Mouse (Mus musculus) liver, adult 10 weeks (tissue): Measurements from ENCODE around the gene Angel1. TPM values are rescaled to one million over a fixed set of nuclear protein-coding genes. Genes with fewer than 3 reads are reported as not detected.

Experiments
- polyA plus RNA-seq: library from polyadenylated mRNA; stranded (reverse); fragments of 350-450 nt; fragmentation: Illumina TruSeq; extraction: RNeasy Lipid Tissue Mini Kit (QIAGEN cat#74804); gene quantifications from one replicate; pipeline ENCODE4 v1.2.3, GENCODE M21; 2014; ENCODE audit warnings: low read depth, low replicate concordance

Angel1 gene
- 0.58 TPM for polyA plus RNA-seq

DNA sequence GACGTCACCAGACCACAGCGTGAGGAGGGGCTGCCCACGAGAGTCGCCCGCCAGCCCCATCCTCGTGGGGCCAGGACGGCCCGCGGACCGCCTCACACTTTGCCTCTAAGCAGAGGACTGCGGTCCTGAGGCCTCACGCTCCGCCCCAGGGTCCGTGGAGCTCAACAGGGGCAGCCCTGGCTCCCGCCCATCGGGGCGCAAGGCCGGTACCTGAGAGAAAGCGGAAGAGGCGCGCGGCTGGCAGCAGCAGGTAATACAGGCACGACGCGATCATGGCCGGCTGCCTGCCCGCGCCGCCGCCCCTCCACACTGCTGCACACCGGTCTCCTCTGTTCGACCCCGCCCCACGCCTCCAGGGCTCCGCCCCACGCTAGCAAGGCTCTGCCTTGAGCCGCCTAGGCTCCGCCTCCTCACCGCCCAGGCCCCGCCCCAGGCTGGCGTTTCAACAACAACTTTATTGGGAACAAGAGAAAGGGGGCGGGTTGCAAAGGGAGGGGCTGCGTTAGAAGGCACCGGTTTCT lies at the start of gene Angel1:
TSS of gene Angel1 (minus strand) at position 341 of the 521 bp plus-strand sequence.

DNA sequence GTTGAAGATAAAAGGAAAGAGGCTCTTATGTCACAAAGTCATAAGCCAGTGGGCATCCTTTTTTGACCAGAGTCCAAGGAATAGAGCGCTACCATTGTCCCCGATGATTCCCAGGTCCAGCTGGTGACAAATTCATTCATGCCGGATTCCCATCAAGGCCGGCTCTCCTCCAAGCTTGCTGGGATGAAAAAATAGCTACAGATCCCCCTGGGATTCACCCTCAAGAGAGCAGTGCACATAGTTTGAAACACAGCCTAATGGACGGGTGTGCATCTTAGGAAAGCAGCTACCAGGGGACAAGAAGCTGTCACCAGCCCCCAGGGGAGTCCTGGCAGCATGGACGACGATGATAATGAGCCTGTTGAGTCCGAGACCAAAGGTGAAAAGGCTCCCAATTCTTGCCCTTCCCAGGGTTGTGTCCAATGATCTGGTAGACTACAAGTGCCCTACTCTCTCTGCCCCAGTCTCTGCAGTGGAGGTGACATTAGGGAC lies 8.1 kb upstream of the Angel1 start, which contains the start of gene Lrrc74a:
TSS of gene Lrrc74a (plus strand) at position 51 of the 492 bp plus-strand sequence.

DNA sequence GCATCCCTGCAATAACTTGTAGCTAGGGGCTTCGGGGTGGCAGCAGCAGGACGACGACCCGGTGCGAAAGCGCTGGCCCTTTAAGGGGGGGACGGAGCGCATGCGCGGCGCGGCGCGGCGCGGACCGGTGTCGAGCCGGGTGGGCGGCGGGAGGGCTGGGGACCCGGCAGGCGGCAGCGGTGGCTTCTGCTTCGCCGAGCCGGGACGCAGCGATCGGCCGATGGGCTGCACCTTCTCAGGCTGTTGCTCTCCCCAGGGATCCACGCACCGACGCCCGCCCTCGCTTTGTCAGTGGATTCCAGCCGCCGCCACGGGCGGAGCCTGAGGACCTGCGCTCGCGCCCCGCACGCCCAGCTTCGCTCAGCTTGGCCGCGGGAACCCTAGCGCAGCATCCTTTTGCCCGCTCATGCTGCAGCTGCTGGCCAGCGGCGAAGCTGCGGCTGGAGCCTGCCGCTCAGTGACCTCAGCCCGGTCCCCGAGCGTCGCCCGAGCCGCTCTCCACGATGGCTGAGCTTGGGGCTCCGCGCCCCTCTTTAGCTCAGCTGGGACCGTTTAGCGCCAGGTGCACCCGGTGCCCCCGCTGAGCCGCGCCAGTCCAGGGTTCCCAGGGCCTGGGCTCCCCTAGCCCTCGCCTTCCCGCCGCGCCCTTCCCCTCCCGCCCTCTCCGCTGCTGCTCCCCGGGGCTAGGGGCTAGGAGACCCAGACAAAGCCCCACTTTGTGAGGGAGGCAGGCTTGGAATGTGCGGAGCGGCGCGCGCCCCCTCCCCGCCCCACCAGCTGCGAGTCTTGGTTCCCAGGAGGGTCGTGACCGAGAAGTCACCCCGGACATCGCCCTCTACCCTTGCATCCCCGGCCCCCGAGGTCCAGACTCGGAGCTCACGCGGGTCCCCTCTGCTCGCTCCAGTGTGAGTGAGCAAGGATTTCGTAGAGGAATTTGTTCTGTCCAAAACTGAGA lies 47.4 kb downstream of the Angel1 start, which contains the start of gene Vash1:
TSS of gene Vash1 (plus strand) at position 110 of the 955 bp plus-strand sequence.

Other genes starting within 250 kb of the Angel1 start
- not detected for gene Vash1, start 47.8 kb downstream of the Angel1 start, polyA plus RNA-seq
- gene Lrrc74a, start 7.9 kb upstream of the Angel1 start, polyA plus RNA-seq = not detected
- 7.8 TPM for gene Irf2bpl, start 158.3 kb upstream of the Angel1 start, polyA plus RNA-seq
- 17.1 TPM for gene Cipc, start 220.6 kb upstream of the Angel1 start, polyA plus RNA-seq